Mouse (Mus musculus): Measurements from ENCODE around the gene Popdc2. TPM values are rescaled to one million over a fixed set of nuclear protein-coding genes. Genes with fewer than 3 reads are reported as not detected.

Gene Popdc2
- polyA plus RNA-seq, 1 experiment from 2014 or later: 0.51 TPM

- Histone ChIP-seq H3K27me3 (replicated peaks; ENCODE audit: control insufficient read depth, insufficient read depth, low read length) (no peaks in the 10 kb centered on the region), H3K9me3 (ENCODE audit: control insufficient read depth, low read length) (no peaks in the 10 kb centered on the region), H3K4me3 (replicated peaks; ENCODE audit: low read length) (peak overlapping the region; percentile 43), H3K36me3 (ENCODE audit: control insufficient read depth, insufficient read depth) (no peaks in the 10 kb centered on the region), H3K4me2 (ENCODE audit: low read length) (peak overlapping the region; percentile 60), H3K4me1 (replicated peaks; ENCODE audit: control insufficient read depth, insufficient read depth, low read length) (peaks cover 14% of the 10 kb centered on the region), H3K9ac (replicated peaks; ENCODE audit: low read depth, low read length) (peak overlapping the region; percentile 49), H3K27ac (ENCODE audit: low read length) (no peak overlapping the region; the same call in 1 of the 2 replicates)
- 78% methylated on average over 9 of the region's 9 CpGs for WGBS
- ATAC-seq: peak; percentile 29; the same call in 1 of the 2 replicates
Observed at GRCm38 (mm10) chr16:38400311-38400960, 38.4 kb downstream of the Popdc2 start.

- no peaks in the 10 kb centered on the region for H3K9me3 ChIP-seq (ENCODE audit: control insufficient read depth, low read length)
- WGBS: 78% methylated on average over 6 of the region's 6 CpGs
- no peak overlapping the region for H3K27ac ChIP-seq (ENCODE audit: low read length)
- no peaks in the 10 kb centered on the region for H3K27me3 ChIP-seq (replicated peaks; ENCODE audit: control insufficient read depth, insufficient read depth, low read length)
- peaks cover 14% of the 10 kb centered on the region for H3K4me1 ChIP-seq (replicated peaks; ENCODE audit: control insufficient read depth, insufficient read depth, low read length)
- no peaks in the 10 kb centered on the region for H3K36me3 ChIP-seq (ENCODE audit: control insufficient read depth, insufficient read depth)
- ATAC-seq: no peak
- no peak overlapping the region for H3K4me3 ChIP-seq (replicated peaks; ENCODE audit: low read length)
- no peak overlapping the region for H3K4me2 ChIP-seq (ENCODE audit: low read length)
- no peak overlapping the region for H3K9ac ChIP-seq (replicated peaks; ENCODE audit: low read depth, low read length)
Observed at GRCm38 (mm10) chr16:38401468-38401867, 39.5 kb downstream of the Popdc2 start.

- Histone ChIP-seq H3K27ac (ENCODE audit: low read length) (no peak overlapping the region), H3K4me1 (replicated peaks; ENCODE audit: control insufficient read depth, insufficient read depth, low read length) (peaks cover 14% of the 10 kb centered on the region), H3K36me3 (ENCODE audit: control insufficient read depth, insufficient read depth) (no peaks in the 10 kb centered on the region), H3K4me3 (replicated peaks; ENCODE audit: low read length) (no peak overlapping the region), H3K9me3 (ENCODE audit: control insufficient read depth, low read length) (no peaks in the 10 kb centered on the region), H3K27me3 (replicated peaks; ENCODE audit: control insufficient read depth, insufficient read depth, low read length) (no peaks in the 10 kb centered on the region), H3K4me2 (ENCODE audit: low read length) (no peak overlapping the region), H3K9ac (replicated peaks; ENCODE audit: low read depth, low read length) (no peak overlapping the region)
- no peak for ATAC-seq
- WGBS: 94% methylated on average over 7 of the region's 7 CpGs
Observed at GRCm38 (mm10) chr16:38403639-38404038, 41.6 kb downstream of the Popdc2 start.

GRCm38 (mm10) chr16:38406293-38406692 is 44.3 kb downstream of the Popdc2 start:
- H3K4me2 ChIP-seq (ENCODE audit: low read length): no peak overlapping the region
- no peak for ATAC-seq
- 87% methylated on average over 5 of the region's 5 CpGs for WGBS
- no peaks in the 10 kb centered on the region for H3K9me3 ChIP-seq (ENCODE audit: control insufficient read depth, low read length)
- no peak overlapping the region for H3K27ac ChIP-seq (ENCODE audit: low read length)
- H3K4me1 ChIP-seq (replicated peaks; ENCODE audit: control insufficient read depth, insufficient read depth, low read length): no peaks in the 10 kb centered on the region
- H3K9ac ChIP-seq (replicated peaks; ENCODE audit: low read depth, low read length): no peak overlapping the region
- no peaks in the 10 kb centered on the region for H3K27me3 ChIP-seq (replicated peaks; ENCODE audit: control insufficient read depth, insufficient read depth, low read length)
- H3K36me3 ChIP-seq (ENCODE audit: control insufficient read depth, insufficient read depth): no peaks in the 10 kb centered on the region
- no peak overlapping the region for H3K4me3 ChIP-seq (replicated peaks; ENCODE audit: low read length)

GRCm38 (mm10) chr16:38406708-38407107 is 44.7 kb downstream of the Popdc2 start:
- Histone ChIP-seq H3K27me3 (replicated peaks; ENCODE audit: control insufficient read depth, insufficient read depth, low read length) (no peaks in the 10 kb centered on the region), H3K4me2 (ENCODE audit: low read length) (no peak overlapping the region), H3K36me3 (ENCODE audit: control insufficient read depth, insufficient read depth) (no peaks in the 10 kb centered on the region), H3K4me3 (replicated peaks; ENCODE audit: low read length) (no peak overlapping the region), H3K9me3 (ENCODE audit: control insufficient read depth, low read length) (no peaks in the 10 kb centered on the region), H3K4me1 (replicated peaks; ENCODE audit: control insufficient read depth, insufficient read depth, low read length) (no peaks in the 10 kb centered on the region), H3K9ac (replicated peaks; ENCODE audit: low read depth, low read length) (no peak overlapping the region), H3K27ac (ENCODE audit: low read length) (no peak overlapping the region)
- WGBS: 88% methylated on average over 6 of the region's 6 CpGs
- ATAC-seq: no peak

- Histone ChIP-seq H3K9me3 (ENCODE audit: control insufficient read depth, low read length) (no peaks in the 10 kb centered on the region), H3K36me3 (ENCODE audit: control insufficient read depth, insufficient read depth) (no peaks in the 10 kb centered on the region), H3K9ac (replicated peaks; ENCODE audit: low read depth, low read length) (no peak overlapping the region), H3K27ac (ENCODE audit: low read length) (no peak overlapping the region), H3K4me1 (replicated peaks; ENCODE audit: control insufficient read depth, insufficient read depth, low read length) (no peaks in the 10 kb centered on the region), H3K4me3 (replicated peaks; ENCODE audit: low read length) (no peak overlapping the region), H3K4me2 (ENCODE audit: low read length) (no peak overlapping the region), H3K27me3 (replicated peaks; ENCODE audit: control insufficient read depth, insufficient read depth, low read length) (no peaks in the 10 kb centered on the region)
- 36% methylated on average over 5 of the region's 5 CpGs for WGBS
- no peak for ATAC-seq
Observed at GRCm38 (mm10) chr16:38407584-38407983, 45.6 kb downstream of the Popdc2 start.

GRCm38 (mm10) chr16:38408416-38408815 is 46.4 kb downstream of the Popdc2 start:
- WGBS: 93% methylated on average over 8 of the region's 8 CpGs
- H3K9me3 ChIP-seq (ENCODE audit: control insufficient read depth, low read length): no peaks in the 10 kb centered on the region
- no peak overlapping the region for H3K4me3 ChIP-seq (replicated peaks; ENCODE audit: low read length)
- H3K27ac ChIP-seq (ENCODE audit: low read length): no peak overlapping the region
- no peaks in the 10 kb centered on the region for H3K4me1 ChIP-seq (replicated peaks; ENCODE audit: control insufficient read depth, insufficient read depth, low read length)
- no peaks in the 10 kb centered on the region for H3K36me3 ChIP-seq (ENCODE audit: control insufficient read depth, insufficient read depth)
- no peak for ATAC-seq
- no peak overlapping the region for H3K9ac ChIP-seq (replicated peaks; ENCODE audit: low read depth, low read length)
- no peaks in the 10 kb centered on the region for H3K27me3 ChIP-seq (replicated peaks; ENCODE audit: control insufficient read depth, insufficient read depth, low read length)
- no peak overlapping the region for H3K4me2 ChIP-seq (ENCODE audit: low read length)

- Histone ChIP-seq H3K27ac (ENCODE audit: low read length) (no peak overlapping the region), H3K4me1 (replicated peaks; ENCODE audit: control insufficient read depth, insufficient read depth, low read length) (no peaks in the 10 kb centered on the region), H3K4me2 (ENCODE audit: low read length) (no peak overlapping the region), H3K9me3 (ENCODE audit: control insufficient read depth, low read length) (no peaks in the 10 kb centered on the region), H3K9ac (replicated peaks; ENCODE audit: low read depth, low read length) (no peak overlapping the region), H3K27me3 (replicated peaks; ENCODE audit: control insufficient read depth, insufficient read depth, low read length) (no peaks in the 10 kb centered on the region), H3K36me3 (ENCODE audit: control insufficient read depth, insufficient read depth) (no peaks in the 10 kb centered on the region), H3K4me3 (replicated peaks; ENCODE audit: low read length) (no peak overlapping the region)
- ATAC-seq: no peak
- 78% methylated on average over 7 of the region's 7 CpGs for WGBS
Observed at GRCm38 (mm10) chr16:38414953-38415352, 52.9 kb downstream of the Popdc2 start.

GRCm38 (mm10) chr16:38425374-38425773 is 63.4 kb downstream of the Popdc2 start:
- no peaks in the 10 kb centered on the region for H3K27me3 ChIP-seq (replicated peaks; ENCODE audit: control insufficient read depth, insufficient read depth, low read length)
- H3K36me3 ChIP-seq (ENCODE audit: control insufficient read depth, insufficient read depth): no peaks in the 10 kb centered on the region
- no peaks in the 10 kb centered on the region for H3K9me3 ChIP-seq (ENCODE audit: control insufficient read depth, low read length)
- ATAC-seq: no peak
- no peak overlapping the region for H3K9ac ChIP-seq (replicated peaks; ENCODE audit: low read depth, low read length)
- H3K4me2 ChIP-seq (ENCODE audit: low read length): no peak overlapping the region
- no peak overlapping the region for H3K4me3 ChIP-seq (replicated peaks; ENCODE audit: low read length)
- H3K27ac ChIP-seq (ENCODE audit: low read length): no peak overlapping the region
- 88% methylated on average over 2 of the region's 2 CpGs for WGBS
- H3K4me1 ChIP-seq (replicated peaks; ENCODE audit: control insufficient read depth, insufficient read depth, low read length): no peaks in the 10 kb centered on the region

GRCm38 (mm10) chr16:38425799-38426198 is 63.8 kb downstream of the Popdc2 start:
- ATAC-seq: no peak
- Histone ChIP-seq H3K9me3 (ENCODE audit: control insufficient read depth, low read length) (no peaks in the 10 kb centered on the region), H3K27me3 (replicated peaks; ENCODE audit: control insufficient read depth, insufficient read depth, low read length) (no peaks in the 10 kb centered on the region), H3K4me3 (replicated peaks; ENCODE audit: low read length) (no peak overlapping the region), H3K4me1 (replicated peaks; ENCODE audit: control insufficient read depth, insufficient read depth, low read length) (no peaks in the 10 kb centered on the region), H3K36me3 (ENCODE audit: control insufficient read depth, insufficient read depth) (no peaks in the 10 kb centered on the region), H3K27ac (ENCODE audit: low read length) (no peak overlapping the region), H3K4me2 (ENCODE audit: low read length) (no peak overlapping the region), H3K9ac (replicated peaks; ENCODE audit: low read depth, low read length) (no peak overlapping the region)
- WGBS: 100% methylated on average over 1 of the region's 1 CpGs
